Mouse (Mus musculus): ENCODE data around the gene Vangl1.

Gene Vangl1

DNA sequence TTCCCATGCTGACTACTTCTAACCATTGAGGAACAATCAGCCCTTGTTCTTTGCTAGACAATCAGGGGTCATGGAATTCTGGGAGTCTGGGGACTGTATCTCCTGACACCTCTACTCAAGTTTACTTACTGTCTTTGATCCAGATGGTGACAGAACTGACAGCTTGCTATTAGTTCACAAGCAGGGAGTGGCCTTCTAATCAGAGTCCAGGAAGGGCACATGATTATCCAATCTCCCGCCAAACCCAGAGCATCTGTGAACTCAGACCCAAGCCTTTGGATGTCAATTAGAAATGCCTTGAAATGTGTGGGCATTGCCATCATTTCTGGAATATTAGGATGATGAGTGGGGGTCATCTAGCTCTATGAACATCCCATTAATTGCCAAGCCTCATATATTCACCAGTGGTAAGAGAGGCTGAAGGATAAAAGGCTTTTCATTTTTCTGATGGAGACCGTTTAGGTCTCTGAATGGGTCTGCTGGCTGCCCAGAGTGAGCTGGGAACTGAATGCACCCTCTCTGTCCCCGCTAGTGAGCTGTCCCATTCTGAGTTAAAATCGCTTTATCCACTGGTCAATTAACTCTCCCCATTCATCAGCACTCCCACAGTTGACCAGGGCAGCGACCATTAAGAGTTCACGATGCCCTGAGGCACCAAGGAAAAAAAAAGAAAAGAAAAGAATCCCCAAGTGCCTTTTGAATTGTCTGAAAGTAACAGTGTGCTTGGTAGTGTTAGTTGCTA, 58.7 kb downstream of the Vangl1 start:
- DNase-seq (ENCODE audit: extremely low spot score, low read depth, low spot score) = no peak

DNA sequence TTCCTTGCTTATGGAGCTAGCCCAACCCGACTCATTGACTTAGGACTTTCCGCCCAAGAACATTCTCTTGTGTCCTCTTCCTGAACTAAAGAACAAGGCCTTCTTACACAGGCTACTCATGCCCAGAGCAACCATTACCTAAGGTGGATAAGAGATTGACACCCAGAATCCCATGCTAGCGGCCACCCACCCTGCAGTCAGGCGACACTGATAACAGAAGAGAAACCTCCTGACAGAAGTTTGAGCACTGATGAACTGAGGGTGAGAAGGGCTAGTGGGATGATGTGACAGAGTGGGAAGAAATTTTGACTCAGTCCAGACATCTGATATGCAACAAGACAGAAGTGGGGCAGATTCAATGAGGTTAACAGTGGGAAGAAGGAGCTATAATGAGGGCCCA, 60.1 kb downstream of the Vangl1 start:
- no peak for DNase-seq (ENCODE audit: extremely low spot score, low read depth, low spot score)

- DNase-seq (ENCODE audit: extremely low spot score, low read depth, low spot score) = no peak
Measured at GRCm38 (mm10) chr3:102143536-102143935, 61.0 kb downstream of the Vangl1 start.

DNA sequence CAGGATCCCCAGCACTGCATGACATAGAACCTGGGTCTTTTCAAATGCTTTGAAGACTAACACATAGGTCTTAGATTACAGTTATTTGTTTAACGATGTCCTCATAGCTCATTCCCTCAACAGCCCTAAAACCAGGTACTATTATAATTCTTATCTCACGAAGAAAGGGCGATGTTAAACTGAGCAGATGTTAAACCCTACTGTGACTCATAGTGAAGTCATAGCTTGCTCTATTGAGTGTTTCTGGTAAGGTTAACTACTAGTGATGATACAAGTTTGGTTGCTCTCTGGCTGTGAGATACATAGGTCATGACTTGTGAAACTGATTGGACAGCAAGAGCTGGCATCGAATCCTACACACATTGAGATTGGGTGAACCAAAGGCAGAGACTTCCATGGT, 61.5 kb downstream of the Vangl1 start:
- DNase-seq (ENCODE audit: extremely low spot score, low read depth, low spot score) = no peak

DNA sequence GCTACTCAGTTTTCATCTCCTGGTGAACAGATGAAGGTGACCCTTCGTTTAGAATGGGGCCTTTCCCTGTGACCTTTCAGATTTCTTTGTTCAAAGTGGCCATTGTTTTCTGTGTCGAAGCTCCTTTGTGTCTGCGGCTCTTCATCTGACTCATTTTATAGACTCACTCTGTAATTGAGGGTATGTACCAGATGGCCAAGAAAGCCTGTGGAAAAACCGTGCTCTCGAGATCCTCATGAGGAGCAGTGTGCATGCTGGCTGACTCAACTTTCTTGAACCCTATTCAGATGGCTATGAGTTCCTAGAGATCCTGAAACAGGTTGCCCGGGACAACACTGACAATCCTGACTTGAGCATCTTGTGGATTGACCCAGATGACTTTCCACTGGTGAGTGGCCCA, 62.6 kb downstream of the Vangl1 start:
- DNase-seq (ENCODE audit: extremely low spot score, low read depth, low spot score) = no peak

GRCm38 (mm10) chr3:102141451-102141850, 63.0 kb downstream of the Vangl1 start:
- DNase-seq (ENCODE audit: extremely low spot score, low read depth, low spot score) = no peak

DNA sequence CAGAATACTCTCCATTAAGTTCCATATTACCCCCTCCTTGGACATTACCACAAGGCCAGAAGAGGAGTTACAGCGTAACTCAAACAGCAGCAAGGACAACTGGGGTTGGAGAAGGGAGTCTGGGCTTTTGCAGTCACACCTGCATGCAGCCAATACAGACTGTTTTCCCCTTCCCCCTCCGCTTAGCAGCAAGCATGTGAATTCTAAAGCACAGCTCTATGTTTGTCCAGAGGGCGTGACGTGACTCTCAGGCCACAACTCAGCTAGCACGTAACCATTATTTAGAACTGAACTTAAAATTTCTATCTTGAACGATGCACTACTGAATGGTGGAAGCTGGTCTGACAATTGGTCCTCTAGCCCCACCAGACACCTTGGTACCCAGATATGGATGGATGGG, 63.9 kb downstream of the Vangl1 start:
- DNase-seq (ENCODE audit: extremely low spot score, low read depth, low spot score) = no peak

GRCm38 (mm10) chr3:102138899-102139298, 65.6 kb downstream of the Vangl1 start:
- DNase-seq (ENCODE audit: extremely low spot score, low read depth, low spot score) = no peak

GRCm38 (mm10) chr3:102137158-102137557, 67.3 kb downstream of the Vangl1 start:
- DNase-seq (ENCODE audit: extremely low spot score, low read depth, low spot score) = no peak

GRCm38 (mm10) chr3:102135389-102136113, 68.9 kb downstream of the Vangl1 start:
- no peak for DNase-seq (ENCODE audit: extremely low spot score, low read depth, low spot score)

DNA sequence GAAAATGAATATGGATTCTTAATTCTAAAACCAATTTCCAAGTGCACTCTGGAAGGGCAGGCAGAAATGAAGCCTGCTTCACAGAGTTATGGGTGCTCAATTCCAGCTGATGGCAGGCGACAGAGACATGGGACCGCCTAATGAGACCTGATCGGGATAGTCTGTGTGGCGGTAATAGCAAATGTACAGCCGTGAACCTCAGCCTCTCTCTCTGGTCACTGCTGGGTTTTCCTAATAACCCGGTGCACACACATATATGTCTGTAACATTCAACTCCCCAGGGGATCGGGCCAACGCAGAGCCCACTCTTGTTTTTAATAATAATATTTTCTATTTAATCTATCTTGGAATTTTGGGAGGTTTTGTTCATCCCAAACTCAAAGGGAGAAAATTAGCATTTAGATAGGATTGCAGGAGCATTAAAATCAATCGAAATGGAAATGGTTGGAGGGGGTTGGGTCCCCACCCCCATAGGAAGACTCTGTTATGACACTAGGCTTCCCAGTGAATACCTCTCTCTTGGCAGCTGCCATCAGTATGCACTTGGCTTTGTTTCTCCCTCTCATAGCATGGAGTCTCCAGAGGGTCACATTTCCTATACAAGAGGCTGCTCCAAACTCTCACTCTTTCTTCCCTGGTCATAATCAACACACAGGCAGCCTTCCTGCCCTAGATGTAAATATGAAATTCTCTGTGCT, 72.7 kb downstream of the Vangl1 start:
- DNase-seq (ENCODE audit: extremely low spot score, low read depth, low spot score) = no peak

DNA sequence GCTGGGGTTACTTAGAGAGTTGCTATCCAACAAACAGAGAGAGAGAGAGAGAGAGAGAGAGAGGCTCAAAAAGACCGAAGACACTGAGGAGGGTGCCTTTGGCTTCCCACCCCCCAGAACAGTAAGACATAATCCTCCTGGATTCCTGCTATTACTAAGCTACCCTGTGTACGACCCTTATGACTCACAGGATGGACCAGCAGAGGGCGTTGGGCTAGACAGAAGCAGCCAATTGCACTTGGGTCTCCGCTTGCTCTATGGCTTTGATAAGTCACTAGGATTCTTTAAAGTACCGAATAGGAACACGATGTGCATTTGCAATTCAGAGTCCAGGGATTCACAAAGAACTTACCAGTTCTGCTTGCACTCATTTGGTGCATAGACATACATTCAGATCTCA, 74.0 kb downstream of the Vangl1 start:
- no peak for DNase-seq (ENCODE audit: extremely low spot score, low read depth, low spot score)

DNA sequence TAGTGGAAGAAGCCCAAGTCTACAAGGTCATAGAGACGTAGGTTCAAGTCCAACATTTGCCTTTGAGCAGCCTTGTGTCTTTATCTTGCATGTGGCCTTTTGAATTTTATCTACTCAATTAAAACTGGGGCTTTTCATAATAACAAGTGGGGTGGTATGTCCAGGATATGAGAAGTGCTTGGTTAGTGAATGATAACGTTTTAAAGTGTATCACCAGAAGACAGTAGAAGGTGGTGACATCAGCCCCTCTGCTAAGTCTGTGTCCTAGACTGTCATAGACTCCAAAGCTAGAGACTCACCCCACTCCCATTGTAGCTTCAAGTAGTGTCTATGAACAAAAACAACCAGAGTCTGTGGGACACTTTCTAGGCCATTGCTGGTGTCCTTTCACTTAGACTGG, 76.3 kb downstream of the Vangl1 start:
- DNase-seq (ENCODE audit: extremely low spot score, low read depth, low spot score) = no peak

GRCm38 (mm10) chr3:102127114-102127513, 77.4 kb downstream of the Vangl1 start:
- DNase-seq (ENCODE audit: extremely low spot score, low read depth, low spot score) = no peak

DNA sequence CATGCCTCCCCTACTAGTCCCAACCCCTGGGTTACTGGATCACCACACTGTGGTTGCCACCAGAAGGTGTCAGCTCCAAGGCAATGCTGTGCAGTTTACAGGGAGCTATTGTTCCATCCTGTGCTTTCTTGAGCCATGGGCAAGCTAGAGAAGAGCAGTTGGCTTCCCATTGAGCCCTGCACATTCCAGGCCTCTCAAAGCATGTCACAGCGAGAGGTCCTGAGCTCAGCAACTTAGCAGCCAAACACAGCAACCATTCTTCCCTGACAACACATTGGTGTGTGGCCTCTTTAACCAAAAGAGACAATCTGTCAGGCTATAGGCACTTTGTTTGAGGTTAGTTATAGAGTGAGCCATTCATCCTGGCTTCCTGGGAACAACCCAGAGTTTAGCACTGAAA, 78.9 kb downstream of the Vangl1 start:
- no peak for DNase-seq (ENCODE audit: extremely low spot score, low read depth, low spot score)

GRCm38 (mm10) chr3:102123654-102124053, 80.8 kb downstream of the Vangl1 start:
- DNase-seq (ENCODE audit: extremely low spot score, low read depth, low spot score) = no peak

GRCm38 (mm10) chr3:102122046-102122445, 82.4 kb downstream of the Vangl1 start:
- no peak for DNase-seq (ENCODE audit: extremely low spot score, low read depth, low spot score)

DNA sequence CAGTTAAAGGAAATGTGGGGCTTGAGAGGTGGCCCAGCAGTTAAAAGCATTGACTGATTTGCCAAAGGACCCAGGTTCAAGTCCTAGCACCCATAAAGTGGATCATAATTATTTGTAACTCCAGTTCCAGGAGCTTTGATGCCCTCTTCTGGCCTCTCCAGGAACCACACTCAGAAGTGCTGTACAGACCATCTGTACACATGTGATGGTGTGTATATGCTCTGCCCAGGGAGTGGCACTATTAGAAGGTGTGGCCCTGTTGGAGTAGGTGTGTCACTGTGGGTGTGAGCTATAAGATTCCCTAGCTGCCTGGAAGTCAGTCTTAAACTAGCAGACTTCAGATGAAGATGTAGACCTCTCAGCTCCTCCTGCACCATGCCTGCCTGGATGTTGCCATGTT, 83.5 kb downstream of the Vangl1 start:
- DNase-seq (ENCODE audit: extremely low spot score, low read depth, low spot score) = no peak

- DNase-seq (ENCODE audit: extremely low spot score, low read depth, low spot score) = no peak
Measured at GRCm38 (mm10) chr3:102111979-102112599, 92.4 kb downstream of the Vangl1 start.

GRCm38 (mm10) chr3:102108201-102108600, 96.3 kb downstream of the Vangl1 start:
- no peak for DNase-seq (ENCODE audit: extremely low spot score, low read depth, low spot score)

DNA sequence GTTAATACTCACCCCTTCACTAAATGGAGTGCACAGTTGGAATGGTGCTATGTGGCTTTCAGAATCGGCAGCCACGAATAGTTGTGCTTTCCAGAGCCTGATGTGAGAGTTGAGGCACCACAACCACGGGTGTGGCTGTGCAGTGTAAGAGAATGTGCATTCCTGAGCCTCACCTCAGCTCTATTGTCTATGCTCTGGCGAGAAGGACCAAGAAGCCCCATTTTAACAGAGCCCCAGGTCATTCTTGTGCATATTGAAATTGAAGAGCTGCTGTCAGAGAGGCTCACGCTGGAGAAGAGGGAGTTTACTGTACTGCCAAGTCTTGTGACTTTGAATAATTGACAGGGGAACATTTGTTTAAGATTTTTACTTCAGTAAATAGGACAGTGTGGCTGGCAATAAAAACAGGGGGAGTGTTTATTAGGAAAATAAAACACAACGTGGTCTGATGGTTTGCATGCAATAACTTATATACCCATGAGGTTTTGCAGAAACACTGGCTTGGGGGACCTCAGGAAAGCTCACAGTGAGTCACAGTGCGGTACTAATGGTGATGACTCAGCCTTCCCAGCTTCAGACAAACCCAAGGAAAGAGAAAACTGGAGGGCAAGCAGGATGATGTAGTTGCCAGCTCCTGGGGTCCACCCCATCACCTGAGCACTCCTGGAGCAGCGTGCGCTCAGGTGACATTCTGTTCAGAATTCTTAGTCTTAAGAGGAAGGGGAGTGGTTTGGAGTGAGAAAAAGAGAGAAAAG, 100.5 kb downstream of the Vangl1 start:
- DNase-seq (ENCODE audit: extremely low spot score, low read depth, low spot score) = no peak
